Mouse (Mus musculus) spleen, adult 2 months (tissue): ENCODE measurements around the gene Pkd1l1. TPM values are rescaled to one million over a fixed set of nuclear protein-coding genes. Genes with fewer than 3 reads are reported as not detected.

Experiments
- DNase-seq, 2 experiments: peaks; one replicate each; pipeline versions ENCODE4 v3.0.0 to v3.0.0-alpha.2; 2012 to 2021; ENCODE audit warnings: low spot score in 2 of 2, low read depth in 1 of 2
- H3K27ac ChIP-seq: fragments of 200-500 bp; 2 replicates; pipeline ENCODE4 v1.5.1; 2012; ENCODE audit warnings: low read length, inconsistent platforms; ENCODE audit not compliant: insufficient read depth
- H3K27me3 ChIP-seq: fragments of 200-500 bp; 2 replicates; pipeline ENCODE4 v1.6.1; 2012; ENCODE audit warnings: mild to moderate bottlenecking, moderate library complexity, low read length, inconsistent platforms; ENCODE audit not compliant: control insufficient read depth, insufficient read depth
- H3K36me3 ChIP-seq: fragments of 200-500 bp; 2 replicates; pipeline ENCODE4 v1.6.1; 2012; ENCODE audit warnings: mild to moderate bottlenecking, low read length, inconsistent platforms; ENCODE audit not compliant: control insufficient read depth, insufficient read depth
- H3K4me1 ChIP-seq: fragments of 200-500 bp; 2 replicates; pipeline ENCODE4 v1.6.1; 2011; ENCODE audit warnings: inconsistent platforms; ENCODE audit not compliant: control insufficient read depth, insufficient read depth, insufficient read length
- H3K4me3 ChIP-seq: fragments of 200-500 bp; 2 replicates; pipeline ENCODE4 v1.5.1; 2011; ENCODE audit warnings: mild to moderate bottlenecking, inconsistent platforms; ENCODE audit not compliant: insufficient read depth, insufficient read length; ENCODE audit errors: extremely low read depth
- CTCF ChIP-seq: fragments of 200-500 bp; IDR thresholded peaks from 2 replicates; pipeline ENCODE4 v1.5.1; 2011; ENCODE audit warnings: mild to moderate bottlenecking, inconsistent platforms; ENCODE audit not compliant: insufficient read depth, insufficient read length, insufficient replicate concordance; ENCODE audit errors: extremely low read depth
- POLR2A ChIP-seq: fragments of 200-500 bp; IDR thresholded peaks from 2 replicates; pipeline ENCODE4 v1.6.1; 2011; ENCODE audit warnings: low read depth, low read length, inconsistent platforms
- WGBS: fragments of 180-500 bp; shearing (Covaris S2); methylation state at CpG from one replicate; pipeline ENCODE4 v1.1.7; 2018; 5-methylcytosine and 5-hydroxymethylcytosine counted together
- polyA plus RNA-seq: library from polyadenylated mRNA; depleted of rRNA; stranded (reverse); fragments of >200 nt; gene quantifications from 2 replicates; pipeline ENCODE4 v1.2.3, GENCODE M21; 2012

Gene Pkd1l1
- polyA plus RNA-seq, 1 experiment: 0.46 TPM

DNA sequence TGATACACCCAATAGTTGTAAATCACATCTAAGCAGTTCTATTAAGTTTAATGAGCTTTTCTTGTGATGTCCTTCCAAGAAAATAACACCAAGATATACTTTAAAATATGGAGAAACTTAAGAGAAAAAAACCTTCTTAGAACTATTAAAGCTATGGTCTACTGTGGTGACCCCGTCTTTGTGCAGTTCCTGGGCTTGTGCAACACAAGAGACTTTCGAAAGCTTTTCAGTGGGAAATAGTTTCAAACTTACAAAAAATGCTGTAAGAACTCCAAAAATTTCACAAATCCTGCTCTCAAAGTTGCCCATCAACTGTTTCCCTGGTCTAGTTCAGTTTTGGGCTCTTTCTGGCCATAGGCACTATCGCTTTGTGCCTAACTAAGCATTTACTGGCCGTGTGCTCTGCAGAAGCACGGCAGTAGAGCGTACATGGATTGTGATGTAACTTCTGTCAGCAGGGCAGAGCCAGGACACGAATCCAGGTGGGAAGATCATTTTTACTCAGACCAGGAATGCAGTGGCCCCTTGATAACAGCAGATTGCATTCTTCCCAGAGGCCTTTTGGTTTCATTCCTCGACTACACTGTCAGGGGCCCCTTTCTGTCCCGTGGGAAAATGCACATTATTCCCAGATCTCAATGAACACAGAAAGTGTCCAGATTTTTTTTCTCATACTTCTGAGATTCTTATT is 144.1 kb downstream of the Pkd1l1 start:
- Histone ChIP-seq H3K27me3 (no peaks in the 10 kb centered on the region), H3K36me3 (no peaks in the 10 kb centered on the region), H3K4me3 (no peak overlapping the region), H3K27ac (no peak overlapping the region), H3K4me1 (no peaks in the 10 kb centered on the region)
- WGBS: 87% methylated on average over 9 of the region's 9 CpGs
- DNase-seq: no peak
- TF ChIP-seq POLR2A (no peak), CTCF (no peak)

DNA sequence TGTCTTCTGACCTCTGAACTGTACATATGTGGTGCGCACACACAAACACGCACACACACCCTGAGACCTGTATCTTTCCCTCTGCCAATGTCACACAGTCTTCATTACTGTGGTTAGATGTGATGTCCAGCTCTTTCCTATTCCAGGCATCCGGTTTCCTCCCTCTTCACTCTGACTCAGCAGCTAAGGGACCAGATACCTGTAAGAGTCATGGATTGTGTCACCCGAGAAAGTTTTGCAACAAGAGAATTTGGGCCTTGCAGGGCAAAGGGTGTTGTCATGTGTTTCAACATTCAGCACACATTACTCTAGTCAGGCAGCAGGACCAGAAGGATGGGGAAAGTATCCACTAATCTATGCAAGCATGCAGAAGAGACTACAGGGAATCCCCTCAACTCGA is 146.5 kb downstream of the Pkd1l1 start:
- no peak for DNase-seq
- TF ChIP-seq CTCF (no peak), POLR2A (no peak)
- Histone ChIP-seq H3K27me3 (no peaks in the 10 kb centered on the region), H3K4me3 (no peak overlapping the region), H3K4me1 (no peaks in the 10 kb centered on the region), H3K36me3 (no peaks in the 10 kb centered on the region), H3K27ac (no peak overlapping the region)
- 85% methylated on average over 5 of the region's 5 CpGs for WGBS

DNA sequence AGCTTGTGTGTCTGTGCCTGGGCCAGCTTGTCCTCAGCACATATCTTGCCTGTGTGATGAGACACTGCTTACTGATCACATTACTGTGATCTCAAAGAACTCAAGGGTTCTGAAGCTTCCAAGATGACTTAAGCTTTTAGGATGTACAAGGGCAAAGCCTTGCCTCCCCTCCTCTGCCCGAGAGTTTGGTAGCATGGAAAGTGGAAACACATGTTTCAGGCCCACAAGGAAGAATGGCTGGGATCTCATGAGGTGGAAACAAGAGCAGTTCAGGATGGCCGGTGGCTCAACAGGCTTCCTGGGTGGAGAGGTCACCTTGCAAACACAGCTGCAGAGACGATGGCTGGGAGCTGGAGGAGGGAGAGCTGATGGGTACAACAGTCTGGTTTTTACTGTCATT is 147.0 kb downstream of the Pkd1l1 start:
- WGBS: 88% methylated on average over 3 of the region's 3 CpGs
- H3K36me3 ChIP-seq: no peaks in the 10 kb centered on the region
- no peak overlapping the region for H3K4me3 ChIP-seq
- no peak for DNase-seq
- H3K27ac ChIP-seq: no peak overlapping the region
- H3K27me3 ChIP-seq: no peaks in the 10 kb centered on the region
- TF ChIP-seq CTCF: no peak
- no peak for TF ChIP-seq POLR2A
- no peaks in the 10 kb centered on the region for H3K4me1 ChIP-seq

DNA sequence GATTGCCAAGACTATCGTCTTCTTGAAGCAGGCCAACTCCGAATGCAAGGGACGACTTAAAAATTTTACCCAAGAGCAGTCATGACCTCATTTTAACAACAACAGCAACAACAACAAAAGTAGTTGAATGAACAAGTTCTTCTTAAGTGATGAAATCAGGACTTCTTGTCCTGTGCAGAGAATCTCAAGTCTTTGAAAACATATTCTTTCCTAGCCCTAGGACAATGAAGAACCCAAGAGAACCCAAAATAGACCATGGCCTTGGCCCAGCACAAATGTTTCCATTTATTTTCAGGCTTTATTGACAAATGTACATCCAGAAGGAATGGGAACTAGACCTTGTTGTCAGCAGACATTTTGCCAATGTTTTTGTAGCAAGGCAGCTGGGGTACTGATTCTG is 147.7 kb downstream of the Pkd1l1 start:
- whole genome bisulfite sequencing: 89% methylated on average over 3 of the region's 3 CpGs
- no peak overlapping the region for H3K4me3 ChIP-seq
- H3K4me1 ChIP-seq: no peaks in the 10 kb centered on the region
- H3K27me3 ChIP-seq: no peaks in the 10 kb centered on the region
- H3K36me3 ChIP-seq: no peaks in the 10 kb centered on the region
- no peak overlapping the region for H3K27ac ChIP-seq
- TF ChIP-seq POLR2A: no peak
- no peak for TF ChIP-seq CTCF
- no peak for DNase-seq

DNA sequence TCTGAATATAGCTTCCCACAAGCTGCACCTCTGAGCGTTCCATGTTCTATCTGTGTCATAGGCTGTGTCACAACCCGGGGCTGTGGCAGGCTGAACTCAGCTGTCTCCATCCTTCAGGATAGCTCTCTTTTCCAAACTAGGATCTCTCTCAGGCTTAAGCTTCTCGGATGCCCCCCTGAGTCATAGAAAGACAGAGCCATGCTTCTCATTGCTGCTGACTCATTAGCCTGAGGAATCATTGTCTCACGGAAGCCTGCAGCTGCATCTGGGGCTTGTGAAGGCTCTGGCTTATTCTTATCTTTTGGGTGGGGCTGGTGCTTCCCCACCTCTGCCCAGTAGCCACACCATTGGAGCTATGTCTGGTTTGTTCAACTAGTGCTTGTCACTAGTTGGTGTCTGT is 151.7 kb downstream of the Pkd1l1 start:
- no peak overlapping the region for H3K4me3 ChIP-seq
- TF ChIP-seq CTCF (no peak), POLR2A (no peak)
- no peaks in the 10 kb centered on the region for H3K36me3 ChIP-seq
- 75% methylated on average over 4 of the region's 4 CpGs for WGBS
- no peaks in the 10 kb centered on the region for H3K4me1 ChIP-seq
- H3K27ac ChIP-seq: no peak overlapping the region
- no peaks in the 10 kb centered on the region for H3K27me3 ChIP-seq
- DNase-seq: no peak

DNA sequence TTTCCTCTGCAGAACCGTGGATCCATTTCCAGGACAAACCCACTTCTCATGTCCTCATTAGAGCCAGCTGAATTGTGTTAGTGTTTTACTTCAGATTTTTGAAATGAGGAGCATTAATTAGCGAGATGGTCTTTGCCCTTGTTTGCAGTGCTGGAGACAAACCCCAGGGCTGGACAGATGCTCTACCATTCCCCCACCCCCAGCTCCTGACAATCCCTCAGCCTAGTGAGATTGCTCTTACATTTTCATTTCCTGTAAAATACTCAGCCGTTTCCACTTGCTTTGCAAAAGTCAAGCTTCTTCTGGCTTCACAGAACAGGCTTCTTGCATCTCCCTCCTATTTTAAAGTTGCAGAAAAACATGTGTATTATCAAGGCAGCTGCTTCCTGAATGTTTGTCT is 155.7 kb downstream of the Pkd1l1 start:
- no peak for TF ChIP-seq CTCF
- no peak for TF ChIP-seq POLR2A
- WGBS: 58% methylated on average over 3 of the region's 3 CpGs
- no peaks in the 10 kb centered on the region for H3K36me3 ChIP-seq
- no peak overlapping the region for H3K27ac ChIP-seq
- H3K4me1 ChIP-seq: no peaks in the 10 kb centered on the region
- H3K4me3 ChIP-seq: no peak overlapping the region
- DNase-seq: no peak
- H3K27me3 ChIP-seq: no peaks in the 10 kb centered on the region

DNA sequence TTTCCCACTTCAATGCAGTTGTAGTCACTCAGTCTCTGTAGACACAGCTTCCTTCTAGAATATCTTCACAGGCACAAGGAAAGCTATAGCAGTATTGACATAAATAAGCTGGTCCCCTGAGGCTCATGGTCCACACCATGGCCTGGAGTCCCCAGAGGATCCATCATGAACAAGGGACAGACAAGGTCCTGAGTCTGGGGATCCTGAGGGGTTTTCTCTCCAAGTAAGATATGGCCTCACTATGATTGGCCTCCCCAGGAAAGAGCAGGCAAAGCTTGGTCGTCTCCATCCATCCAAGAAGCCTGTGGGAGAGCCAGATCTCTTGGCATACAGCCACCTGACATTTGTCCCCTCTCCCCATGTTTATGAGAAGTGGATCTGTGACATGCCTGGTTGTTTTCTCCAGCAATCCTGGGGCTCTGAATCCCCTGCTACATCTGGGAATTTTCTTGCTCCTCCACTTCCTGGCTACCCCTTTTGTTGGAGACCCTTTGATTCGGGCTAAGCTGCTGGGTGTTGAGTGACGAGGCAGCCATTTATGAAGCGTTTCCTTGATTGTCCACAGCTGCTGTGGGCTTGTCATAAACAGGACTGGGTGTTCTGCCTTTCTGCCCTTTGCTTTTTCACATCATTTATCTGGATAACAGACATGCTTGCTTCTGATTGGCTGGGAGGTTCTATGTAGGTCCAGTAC is 158.8 kb downstream of the Pkd1l1 start:
- Histone ChIP-seq H3K36me3 (no peaks in the 10 kb centered on the region), H3K4me1 (no peaks in the 10 kb centered on the region), H3K27me3 (no peaks in the 10 kb centered on the region), H3K4me3 (no peak overlapping the region), H3K27ac (no peak overlapping the region)
- TF ChIP-seq CTCF: no peak
- no peak for TF ChIP-seq POLR2A
- WGBS: 75% methylated on average over 4 of the region's 4 CpGs
- no peak for DNase-seq
